Mouse (Mus musculus): ENCODE measurements around the gene Actr3b. TPM values are rescaled to one million over a fixed set of nuclear protein-coding genes. Genes with fewer than 3 reads are reported as not detected.

Actr3b gene
- polyA plus RNA-seq, 1 experiment from 2014 or later: 31.6 TPM

DNA sequence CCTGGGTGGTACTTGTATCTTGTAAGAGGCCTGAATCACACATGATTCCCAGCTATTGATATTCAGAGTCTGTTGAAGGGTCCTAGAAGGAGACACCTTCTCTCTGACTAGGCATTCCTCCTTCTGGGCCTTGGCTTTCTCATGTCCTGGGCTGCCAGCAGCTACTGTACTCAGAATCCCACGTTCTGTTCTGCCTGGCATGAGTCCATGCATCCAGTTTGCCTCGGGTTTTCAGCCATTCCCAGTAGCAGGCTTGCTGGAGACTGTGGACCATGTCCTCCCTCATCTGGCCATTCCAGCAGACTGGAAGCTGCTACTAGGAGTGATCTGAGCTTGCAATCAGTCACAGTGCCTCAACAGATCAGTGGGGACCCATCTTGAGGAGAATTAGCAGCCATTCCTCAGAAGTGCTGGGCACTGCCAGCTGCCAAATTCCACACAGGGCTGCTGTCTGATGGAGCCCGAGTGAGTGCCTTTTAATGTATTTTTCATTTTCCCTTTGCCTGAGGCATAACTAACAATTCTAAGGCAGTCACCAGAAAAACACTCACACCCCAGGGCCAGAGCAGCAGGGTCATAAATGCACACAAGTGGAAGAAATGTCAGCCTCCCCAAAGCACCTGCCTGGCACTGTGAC, 130.1 kb downstream of the Actr3b start:
- no peak for ATAC-seq (replicated peaks; ENCODE audit: extremely low read depth, insufficient read depth, low FRiP score)
- 52% methylated on average over 3 of the region's 3 CpGs for WGBS
- Histone ChIP-seq H3K36me3 (ENCODE audit: control insufficient read depth, insufficient read depth) (no peaks in the 10 kb centered on the region), H3K27ac (ENCODE audit: low read length) (no peak overlapping the region), H3K27me3 (ENCODE audit: control insufficient read depth, insufficient read depth, low read length) (no peaks in the 10 kb centered on the region), H3K4me3 (ENCODE audit: low read length) (no peak overlapping the region), H3K9ac (ENCODE audit: low read length) (no peak overlapping the region), H3K4me1 (ENCODE audit: control insufficient read depth, insufficient read depth, low read length) (no peaks in the 10 kb centered on the region; the same call in 1 of the 2 replicates), H3K4me2 (ENCODE audit: low read depth, low read length) (no peak overlapping the region), H3K9me3 (replicated peaks; ENCODE audit: control insufficient read depth, low read length) (peaks cover 8% of the 10 kb centered on the region)

DNA sequence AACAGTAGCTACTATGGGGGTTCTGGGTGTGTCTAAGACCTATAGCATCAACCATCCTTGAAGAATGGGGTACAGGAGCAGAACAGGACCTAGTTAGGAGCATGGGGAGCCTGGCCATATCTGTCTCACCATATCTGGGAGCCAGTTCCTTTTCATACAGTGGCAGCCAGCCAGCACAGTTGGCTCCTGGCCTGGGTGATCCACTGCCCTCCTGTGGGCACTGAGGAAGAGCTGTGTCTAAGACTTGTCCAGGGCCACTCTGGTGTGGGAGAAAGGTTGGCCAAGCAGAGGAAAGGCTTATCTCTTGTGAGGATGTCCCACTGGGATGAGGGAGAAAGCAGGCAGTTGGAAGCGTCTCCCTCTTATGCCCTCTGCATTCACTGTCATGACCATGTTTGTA, 131.5 kb downstream of the Actr3b start:
- Histone ChIP-seq H3K4me3 (ENCODE audit: low read length) (no peak overlapping the region), H3K27ac (ENCODE audit: low read length) (no peak overlapping the region), H3K4me1 (ENCODE audit: control insufficient read depth, insufficient read depth, low read length) (no peaks in the 10 kb centered on the region; the same call in 1 of the 2 replicates), H3K9ac (ENCODE audit: low read length) (no peak overlapping the region), H3K27me3 (ENCODE audit: control insufficient read depth, insufficient read depth, low read length) (no peaks in the 10 kb centered on the region), H3K4me2 (ENCODE audit: low read depth, low read length) (no peak overlapping the region), H3K36me3 (ENCODE audit: control insufficient read depth, insufficient read depth) (no peaks in the 10 kb centered on the region), H3K9me3 (replicated peaks; ENCODE audit: control insufficient read depth, low read length) (no peaks in the 10 kb centered on the region)
- 61% methylated on average over 1 of the region's 1 CpGs for WGBS
- peak; percentile 67; the same call in 1 of the 2 replicates for ATAC-seq (replicated peaks; ENCODE audit: extremely low read depth, insufficient read depth, low FRiP score)

Other genes with a start within 250 kb of the Actr3b start
- gene Cct8l1, start 243.9 kb upstream of the Actr3b start, polyA plus RNA-seq (2015; fragmentation: Nextera tagmentation; extraction: Ambion mirVana): 0.16 TPM in 1 of 2 replicates, not detected in the other
- 7.4 and 8.0 TPM in 2 replicates for gene Xrcc2, start 54.2 kb upstream of the Actr3b start, polyA plus RNA-seq (2015; fragmentation: Nextera tagmentation; extraction: Ambion mirVana)
- gene Gm21663, start 182.4 kb downstream of the Actr3b start, polyA plus RNA-seq (2015; fragmentation: Nextera tagmentation; extraction: Ambion mirVana): 0.10 TPM in 1 of 2 replicates, not detected in the other
- not detected in 2 replicates for gene Gm21671, start 194.4 kb downstream of the Actr3b start, polyA plus RNA-seq (2015; fragmentation: Nextera tagmentation; extraction: Ambion mirVana)
- gene Gm21680, start 212.7 kb downstream of the Actr3b start, polyA plus RNA-seq (2015; fragmentation: Nextera tagmentation; extraction: Ambion mirVana): 0.07 TPM in 1 of 2 replicates, not detected in the other
- gene Gm21698, start 228.7 kb downstream of the Actr3b start, polyA plus RNA-seq (2015; fragmentation: Nextera tagmentation; extraction: Ambion mirVana): not detected in 2 replicates
- gene Gm1979, start 244.8 kb downstream of the Actr3b start, polyA plus RNA-seq (2015; fragmentation: Nextera tagmentation; extraction: Ambion mirVana): 0.10 TPM in 1 of 2 replicates, not detected in the other